Mouse (Mus musculus) heart, postnatal 0 days (tissue): Measurements from ENCODE around the gene Gm21970.

Experiments
- CTCF ChIP-seq: IDR thresholded peaks from 2 replicates; pipeline ENCODE4 v1.5.1; 2016; ENCODE audit warnings: antibody characterized with exemption, control low read depth, low read depth
- EP300 ChIP-seq: IDR thresholded peaks from 2 replicates; pipeline ENCODE4 v1.6.1; 2016; ENCODE audit warnings: antibody characterized with exemption, low read depth

- TF ChIP-seq CTCF: no peak
- TF ChIP-seq EP300: 0 out of 2 replicates have a peak, but pooled peaks have one; percentile 49
Observed at GRCm38 (mm10) chr16:91363483-91363882, 28.0 kb upstream of the Gm21970 start.
